Mouse (Mus musculus): Measurements from ENCODE around the gene Triobp.
"Not testable (repeated sequence)": the region's sequence is repeated elsewhere in the genome, so short reads cannot be mapped to it uniquely, and the experiment has no call there.

Gene Triobp

GRCm38 (mm10) chr15:79030551-79031435 is 83.3 kb downstream of the Triobp start:
- peak; percentile 94 for DNase-seq (ENCODE audit: low spot score)

GRCm38 (mm10) chr15:79031908-79032307 is 84.4 kb downstream of the Triobp start:
- not testable (repeated sequence) for DNase-seq (ENCODE audit: low spot score)

GRCm38 (mm10) chr15:79037913-79038328 is 90.4 kb downstream of the Triobp start:
- peak; percentile 58 for DNase-seq (ENCODE audit: low spot score)

- DNase-seq (ENCODE audit: low spot score): no peak
Observed at GRCm38 (mm10) chr15:79038331-79038730, 90.8 kb downstream of the Triobp start.

GRCm38 (mm10) chr15:79038853-79039252 is 91.3 kb downstream of the Triobp start:
- DNase-seq (ENCODE audit: low spot score): peak; percentile 91

GRCm38 (mm10) chr15:79040501-79041416 is 93.2 kb downstream of the Triobp start:
- no peak for DNase-seq (ENCODE audit: low spot score)

- no peak for DNase-seq (ENCODE audit: low spot score)
Observed at GRCm38 (mm10) chr15:79041585-79041984, 94.1 kb downstream of the Triobp start, which contains the start of gene Galr3. TSS of gene Galr3 (plus strand) at chr15:79041885.

- no peak for DNase-seq (ENCODE audit: low spot score)
Observed at GRCm38 (mm10) chr15:79042721-79043491, 95.4 kb downstream of the Triobp start.

- DNase-seq (ENCODE audit: low spot score): no peak
Observed at GRCm38 (mm10) chr15:79044837-79045236, 97.3 kb downstream of the Triobp start.

GRCm38 (mm10) chr15:79048186-79048585 is 100.7 kb downstream of the Triobp start:
- DNase-seq (ENCODE audit: low spot score): no peak

GRCm38 (mm10) chr15:79050160-79050845 is 102.8 kb downstream of the Triobp start:
- DNase-seq (ENCODE audit: low spot score): no peak

GRCm38 (mm10) chr15:79050964-79051363 is 103.4 kb downstream of the Triobp start:
- no peak for DNase-seq (ENCODE audit: low spot score)

- DNase-seq (ENCODE audit: low spot score): peak; percentile 55
Observed at GRCm38 (mm10) chr15:79051461-79052360, 104.2 kb downstream of the Triobp start.

- no peak for DNase-seq (ENCODE audit: low spot score)
Observed at GRCm38 (mm10) chr15:79052366-79052765, 104.8 kb downstream of the Triobp start.
